Mouse (Mus musculus) liver, embryonic 14.5 days (tissue): ENCODE measurements around the gene Thra. TPM values are rescaled to one million over a fixed set of nuclear protein-coding genes. Genes with fewer than 3 reads are reported as not detected.

Experiments used
- ATAC-seq: fragments of 200-750 bp; cut with Nextera tagmentation; 2 replicates; pipeline ENCODE4 v1.8.0; 2017; ENCODE audit warnings: moderate number of reproducible peaks, mild to moderate bottlenecking, moderate library complexity; ENCODE audit not compliant: insufficient read depth
- DNase-seq, 3 experiments: peaks; one replicate each; pipeline ENCODE4 v3.0.0-alpha.2; 2012 to 2013; ENCODE audit warnings: low read depth in 3 of 3, low spot score in 3 of 3
- H3K27ac ChIP-seq: fragments of 300-500 bp; sonication (generic); 2 replicates; pipeline ENCODE4 v1.5.1; 2014; ENCODE audit warnings: moderate library complexity, mild to moderate bottlenecking, control low read depth, inconsistent platforms
- H3K27me3 ChIP-seq: fragments of 300-500 bp; sonication (generic); 2 replicates; pipeline ENCODE4 v1.6.1; 2014; ENCODE audit warnings: mild to moderate bottlenecking, low read length, moderate library complexity; ENCODE audit not compliant: control insufficient read depth, insufficient read depth
- H3K36me3 ChIP-seq: fragments of 300-500 bp; sonication (generic); replicated peaks from 2 replicates; pipeline ENCODE4 v1.6.1; 2014; ENCODE audit warnings: low read depth; ENCODE audit not compliant: control insufficient read depth, insufficient read depth
- H3K4me1 ChIP-seq, 2 experiments: fragments of 200-500 bp in 1 of 2; fragments of 300-500 bp in 1 of 2; sonication (generic) in 1 of 2; replicated peaks; 2 replicates each; pipeline ENCODE4 v1.6.1; 2012 to 2014; ENCODE audit warnings: antibody characterized with exemption in 1 of 2, inconsistent platforms in 1 of 2, low read length in 1 of 2; ENCODE audit not compliant: control insufficient read depth in 2 of 2, insufficient read depth in 2 of 2
- H3K4me2 ChIP-seq: fragments of 300-500 bp; sonication (generic); 2 replicates; pipeline ENCODE4 v1.6.1; 2014; ENCODE audit warnings: low read depth, mild to moderate bottlenecking, control low read depth, moderate library complexity
- H3K4me3 ChIP-seq, 2 experiments: fragments of 200-500 bp in 1 of 2; fragments of 300-500 bp in 1 of 2; sonication (generic) in 1 of 2; 2 replicates each; pipeline ENCODE4 v1.5.1; 2012 to 2014; ENCODE audit warnings: low read depth in 2 of 2, low read length in 2 of 2, mild to moderate bottlenecking in 2 of 2, control low read depth in 1 of 2, inconsistent platforms in 1 of 2, moderate library complexity in 1 of 2; ENCODE audit not compliant: insufficient read depth in 1 of 2
- H3K9ac ChIP-seq: fragments of 300-500 bp; sonication (generic); replicated peaks from 2 replicates; pipeline ENCODE4 v1.6.1; 2014; ENCODE audit warnings: mild to moderate bottlenecking, control low read depth, moderate library complexity
- H3K9me3 ChIP-seq: fragments of 300-500 bp; sonication (generic); 2 replicates; pipeline ENCODE4 v1.6.1; 2016; ENCODE audit warnings: low read length, mixed read lengths; ENCODE audit not compliant: control insufficient read depth
- CTCF ChIP-seq: IDR thresholded peaks from 2 replicates; pipeline ENCODE4 v1.5.1; 2016; ENCODE audit warnings: antibody characterized with exemption, low read depth, control low read depth
- EP300 ChIP-seq: IDR thresholded peaks from 2 replicates; pipeline ENCODE4 v1.6.1; 2016; ENCODE audit warnings: antibody characterized with exemption, low read depth
- WGBS: fragments of 180-500 bp; shearing (Covaris S2); extraction: QIAGEN DNeasy Blood & Tissue Kit; methylation state at CpG from one replicate; pipeline ENCODE4 v1.1.7; 2014; ENCODE audit not compliant: insufficient replicate concordance; 5-methylcytosine and 5-hydroxymethylcytosine counted together
- polyA plus RNA-seq, 2 experiments: library from polyadenylated mRNA; depleted of rRNA in 1 of 2; stranded (reverse) in 1 of 2; unstranded in 1 of 2; fragments of >200 nt; fragmentation: Nextera tagmentation in 1 of 2; extraction: Ambion mirVana in 1 of 2; gene quantifications; 2 replicates each; pipeline versions ENCODE4 v1.2.1 to v1.2.3; 2012 to 2014

Thra gene
- polyA plus RNA-seq, 2 experiments, result 8.3 to 15.6 TPM

- Histone ChIP-seq H3K9me3 (no peaks in the 10 kb centered on the region), H3K36me3 (no peaks in the 10 kb centered on the region), H3K4me1 (peaks cover 36 to 47% of the 10 kb centered on the region in 2 experiments), H3K4me3 (peak overlapping the region; percentile 72 to 89), H3K4me2 (peak overlapping the region; percentile 81), H3K27ac (peak overlapping the region; percentile 78), H3K27me3 (no peaks in the 10 kb centered on the region), H3K9ac (peak overlapping the region; percentile 78)
- DNase-seq (no peak), ATAC-seq (peak; percentile 16; the same call in 1 of the 2 replicates)
- TF ChIP-seq CTCF (no peak), EP300 (no peak)
- WGBS, result 18% methylated on average over 8 of the region's 8 CpGs
Measured at GRCm38 (mm10) chr11:98740026-98740392, 429 bp upstream of the Thra start.

GRCm38 (mm10) chr11:98741051-98741620 is 698 bp downstream of the Thra start:
- DNase-seq (no peak), ATAC-seq (peak; percentile 10; the same call in 1 of the 2 replicates)

GRCm38 (mm10) chr11:98741622-98742396 is 1.4 kb downstream of the Thra start:
- peaks cover 44 to 60% of the 10 kb centered on the region in 2 experiments for H3K4me1 ChIP-seq
- peak; percentile 75 for ATAC-seq
- H3K9me3 ChIP-seq, result no peaks in the 10 kb centered on the region
- DNase-seq, result peak in 1 of 3 experiments; percentile 59
- H3K4me2 ChIP-seq, result peak overlapping the region; percentile 81
- peak overlapping the region; percentile 89 to 91 for H3K4me3 ChIP-seq
- no peaks in the 10 kb centered on the region for H3K36me3 ChIP-seq
- no peak; the same call in 1 of the 2 replicates for TF ChIP-seq CTCF
- under 1% methylated on average over 83 of the region's 86 CpGs for WGBS
- no peaks in the 10 kb centered on the region for H3K27me3 ChIP-seq
- peak overlapping the region; percentile 90 for H3K9ac ChIP-seq
- H3K27ac ChIP-seq, result peak overlapping the region; percentile 78

More at GRCm38 (mm10) chr11:98741051-98741620, 698 bp downstream of the Thra start:
- peak overlapping the region; percentile 78 for H3K9ac ChIP-seq
- no peaks in the 10 kb centered on the region for H3K9me3 ChIP-seq
- peak overlapping the region; percentile 72 to 89 for H3K4me3 ChIP-seq
- H3K4me1 ChIP-seq, result peaks cover 37 to 53% of the 10 kb centered on the region in 2 experiments
- peak overlapping the region; percentile 78 for H3K27ac ChIP-seq
- 0% methylated on average over 17 of the region's 17 CpGs for WGBS
- peak overlapping the region; percentile 81 for H3K4me2 ChIP-seq
- no peaks in the 10 kb centered on the region for H3K27me3 ChIP-seq
- TF ChIP-seq EP300 (no peak), CTCF (no peak; the same call in 1 of the 2 replicates)
- no peaks in the 10 kb centered on the region for H3K36me3 ChIP-seq

- Histone ChIP-seq H3K4me3 (peak overlapping the region; percentile 89 to 91), H3K36me3 (no peaks in the 10 kb centered on the region), H3K9ac (peak overlapping the region; percentile 90), H3K4me1 (peaks cover 48 to 67% of the 10 kb centered on the region in 2 experiments), H3K9me3 (no peaks in the 10 kb centered on the region), H3K4me2 (peak overlapping the region; percentile 81), H3K27me3 (no peaks in the 10 kb centered on the region), H3K27ac (peak overlapping the region; percentile 71)
- ATAC-seq, result no peak
- TF ChIP-seq CTCF (no peak), EP300 (no peak)
- 2% methylated on average over 21 of the region's 21 CpGs for WGBS
- DNase-seq, result no peak
Measured at GRCm38 (mm10) chr11:98742397-98743291, 2.2 kb downstream of the Thra start.
